Mouse (Mus musculus) ES-Bruce4 (cell line): Measurements from ENCODE around the gene Krt33b.

Experiments used
- CTCF ChIP-seq: IDR thresholded peaks from one replicate; pipeline ENCODE4 v1.8.1; 2011; ENCODE audit warnings: low read depth, low read length
- POLR2A ChIP-seq: IDR thresholded peaks from one replicate; pipeline ENCODE4 v1.8.1; 2011; ENCODE audit warnings: low read length; ENCODE audit not compliant: insufficient read depth

- TF ChIP-seq POLR2A (no peak), CTCF (peak; percentile 5)
Measured at GRCm38 (mm10) chr11:100058875-100059274, 29.2 kb upstream of the Krt33b start.
